Mouse (Mus musculus) hindbrain, postnatal 0 days (tissue): ENCODE results near the gene Rpl36a-ps1. TPM values are rescaled to one million over a fixed set of nuclear protein-coding genes. Genes with fewer than 3 reads are reported as not detected.
"Not testable (repeated sequence)": the region's sequence is repeated elsewhere in the genome, so short reads cannot be mapped to it uniquely, and the experiment has no call there.

Experiments used
- ATAC-seq: fragments of 200-750 bp; cut with Nextera tagmentation; 2 replicates; pipeline ENCODE4 v1.8.0; 2017; ENCODE audit warnings: mild to moderate bottlenecking, moderate TSS enrichment, moderate library complexity
- DNase-seq: peaks from one replicate; pipeline ENCODE4 v3.0.0-alpha.2; 2015; ENCODE audit warnings: low spot score
- H3K27ac ChIP-seq: fragments of 300-500 bp; sonication (generic); 2 replicates; pipeline ENCODE4 v1.5.1; 2014; ENCODE audit warnings: mild to moderate bottlenecking
- H3K27me3 ChIP-seq: fragments of 300-500 bp; sonication (generic); 2 replicates; pipeline ENCODE4 v1.6.1; 2014; ENCODE audit warnings: low read length, mixed read lengths; ENCODE audit not compliant: insufficient read depth
- H3K36me3 ChIP-seq: fragments of 300-500 bp; sonication (generic); 2 replicates; pipeline ENCODE4 v1.6.1; 2014; ENCODE audit warnings: low read length, mixed read lengths; ENCODE audit not compliant: insufficient read depth
- H3K4me1 ChIP-seq: fragments of 300-500 bp; sonication (generic); 2 replicates; pipeline ENCODE4 v1.6.1; 2014; ENCODE audit warnings: antibody characterized with exemption, low read length, mixed read lengths; ENCODE audit not compliant: insufficient read depth
- H3K4me2 ChIP-seq: fragments of 300-500 bp; sonication (generic); 2 replicates; pipeline ENCODE4 v1.6.1; 2014; ENCODE audit warnings: low read depth, mild to moderate bottlenecking, low read length, moderate library complexity, mixed read lengths
- H3K4me3 ChIP-seq: fragments of 300-500 bp; sonication (generic); 2 replicates; pipeline ENCODE4 v1.5.1; 2014; ENCODE audit warnings: low read length
- H3K9ac ChIP-seq: fragments of 300-500 bp; sonication (generic); replicated peaks from 2 replicates; pipeline ENCODE4 v1.6.1; 2014; ENCODE audit warnings: mild to moderate bottlenecking, low read length, moderate library complexity, mixed read lengths
- H3K9me3 ChIP-seq: fragments of 300-500 bp; sonication (generic); 2 replicates; pipeline ENCODE4 v1.6.1; 2016; ENCODE audit warnings: low read length, mixed read lengths
- CTCF ChIP-seq: IDR thresholded peaks from 2 replicates; pipeline ENCODE4 v1.5.1; 2016; ENCODE audit warnings: antibody characterized with exemption, control low read depth, low read depth
- WGBS: fragments of 180-500 bp; shearing (Covaris S2); extraction: QIAGEN DNeasy Blood & Tissue Kit; methylation state at CpG from one replicate; pipeline ENCODE4 v1.1.7; 2014; 5-methylcytosine and 5-hydroxymethylcytosine counted together
- polyA plus RNA-seq: library from polyadenylated mRNA; unstranded; fragments of >200 nt; fragmentation: Nextera tagmentation; extraction: Ambion mirVana; gene quantifications from 2 replicates; pipeline ENCODE4 v1.2.1, GENCODE M21; 2015
- total RNA-seq: library from RNA; depleted of rRNA; stranded (reverse); fragments of >200 nt; gene quantifications from 2 replicates; pipeline ENCODE4 v1.2.3, GENCODE M21; 2014; rRNA removed

Gene Rpl36a-ps1
- total RNA-seq (not detected in 2 replicates), polyA plus RNA-seq (not detected in 2 replicates)

DNA sequence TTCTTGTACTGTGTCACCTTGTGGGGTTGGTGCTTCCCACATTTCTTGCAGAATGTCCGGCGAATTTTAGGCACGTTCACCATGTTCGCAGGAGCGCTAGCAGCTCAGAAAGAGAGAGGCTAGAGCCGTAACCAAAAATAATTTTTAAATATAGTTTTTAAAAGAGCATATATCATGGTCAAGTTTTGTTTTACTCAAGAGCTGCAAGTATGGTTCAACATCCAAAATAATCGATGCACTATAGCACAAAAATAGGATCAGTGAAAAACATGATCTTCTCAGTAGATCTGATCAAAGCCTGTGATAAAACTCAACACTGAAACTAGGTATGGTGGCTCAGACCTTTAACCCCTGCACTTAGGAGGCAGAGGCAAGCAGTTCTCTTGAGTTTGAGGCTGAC is at the start of gene Rpl36a-ps1:
Rpl36a-ps1 (minus strand) TSS at position 101 of the 400 bp plus-strand sequence.
- ATAC-seq (no peak), DNase-seq (no peak)
- Histone ChIP-seq H3K27me3 (no peaks in the 10 kb centered on the region), H3K4me2 (no peak within 1 kb of the TSS), H3K9me3 (peaks cover 6% of the 10 kb centered on the region; the same call in 1 of the 2 replicates), H3K9ac (no peak within 1 kb of the TSS), H3K4me3 (no peak within 1 kb of the TSS), H3K4me1 (no peaks in the 10 kb centered on the region), H3K36me3 (no peaks in the 10 kb centered on the region), H3K27ac (no peak within 1 kb of the TSS)
- 93% methylated on average over 7 of the region's 7 CpGs for WGBS
- no peak for TF ChIP-seq CTCF

DNA sequence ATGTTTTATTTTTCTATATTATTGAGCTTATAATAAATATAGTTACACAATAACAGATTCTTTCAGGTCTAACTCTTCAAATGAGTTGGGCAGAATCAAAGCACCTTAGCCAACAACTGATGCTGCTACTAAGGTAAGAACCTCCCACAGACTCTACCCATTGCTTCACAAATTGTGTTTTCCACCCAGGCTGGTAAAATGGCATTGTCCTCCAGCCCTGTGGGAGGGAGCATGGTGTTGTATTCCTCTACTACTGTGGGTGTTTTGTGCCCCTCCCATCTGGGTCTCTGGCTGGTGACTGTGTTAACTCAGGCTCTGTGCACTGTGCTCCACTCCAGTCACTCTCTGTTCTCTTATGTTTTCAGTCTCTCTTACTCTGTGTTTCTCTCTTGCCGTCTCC is 49.4 kb upstream of the Rpl36a-ps1 start:
- WGBS, result 61% methylated on average over 1 of the region's 1 CpGs

DNA sequence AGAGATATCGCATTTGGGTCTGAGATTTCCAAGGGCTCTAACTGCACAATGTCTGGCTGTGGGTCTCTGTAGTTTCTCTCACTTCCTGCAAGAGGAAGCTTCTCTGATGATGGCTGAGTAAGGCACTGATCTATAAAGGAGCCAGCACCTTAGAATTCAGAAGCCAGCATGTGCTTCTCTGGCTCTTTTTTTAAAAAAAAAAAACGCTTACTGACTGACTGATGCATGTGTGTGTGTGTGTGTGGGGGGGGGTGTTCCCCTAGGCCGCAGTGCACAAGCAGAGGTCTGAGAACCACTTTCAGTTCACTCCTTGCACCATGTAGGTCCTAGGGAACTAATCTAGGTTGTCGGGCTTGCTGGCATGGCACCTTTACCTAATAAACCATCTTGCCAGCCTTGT is 47.3 kb upstream of the Rpl36a-ps1 start:
- Histone ChIP-seq H3K4me3 (no peak overlapping the region), H3K4me2 (no peak overlapping the region), H3K9me3 (no peaks in the 10 kb centered on the region), H3K27me3 (no peaks in the 10 kb centered on the region), H3K36me3 (peaks cover 4% of the 10 kb centered on the region; the same call in 1 of the 2 replicates), H3K27ac (no peak overlapping the region), H3K4me1 (peaks cover 15% of the 10 kb centered on the region), H3K9ac (no peak overlapping the region)
- ATAC-seq, result no peak
- DNase-seq, result no peak
- no peak for TF ChIP-seq CTCF
- 78% methylated on average over 4 of the region's 4 CpGs for WGBS

More for the DNA sequence above, 49.4 kb upstream of the Rpl36a-ps1 start:
- no peak for TF ChIP-seq CTCF
- peak overlapping the region; percentile 81 for H3K4me2 ChIP-seq
- no peak overlapping the region for H3K4me3 ChIP-seq
- peaks cover 15% of the 10 kb centered on the region for H3K4me1 ChIP-seq
- H3K9ac ChIP-seq, result no peak overlapping the region
- no peaks in the 10 kb centered on the region for H3K36me3 ChIP-seq
- no peaks in the 10 kb centered on the region for H3K9me3 ChIP-seq
- no peak overlapping the region for H3K27ac ChIP-seq
- DNase-seq (no peak), ATAC-seq (no peak)
- H3K27me3 ChIP-seq, result no peaks in the 10 kb centered on the region

DNA sequence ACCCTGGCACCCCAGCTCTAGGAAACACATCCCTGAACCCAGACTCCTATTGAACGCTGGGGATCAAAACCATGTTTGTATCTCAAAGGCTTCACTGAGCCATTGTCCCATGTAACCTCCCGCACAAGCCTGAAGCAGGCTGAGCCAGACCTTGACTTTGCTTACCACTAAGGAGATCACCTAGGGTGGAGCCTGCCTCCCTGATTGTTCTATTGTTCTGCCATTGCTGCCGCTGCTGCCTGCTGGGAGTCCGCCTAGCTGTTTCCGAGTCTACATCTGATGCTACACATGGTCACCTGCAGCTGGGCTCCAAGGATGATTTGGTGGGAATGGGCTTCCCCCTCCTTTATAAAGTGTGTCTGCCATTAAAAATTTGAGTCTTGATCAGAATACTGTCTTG is 45.2 kb upstream of the Rpl36a-ps1 start:
- H3K27ac ChIP-seq, H3K27me3 ChIP-seq, ATAC-seq, H3K36me3 ChIP-seq, H3K9me3 ChIP-seq, H3K9ac ChIP-seq, H3K4me2 ChIP-seq, H3K4me3 ChIP-seq, H3K4me1 ChIP-seq, DNase-seq: not testable (repeated sequence)
- 47% methylated on average over 5 of the region's 5 CpGs for WGBS

DNA sequence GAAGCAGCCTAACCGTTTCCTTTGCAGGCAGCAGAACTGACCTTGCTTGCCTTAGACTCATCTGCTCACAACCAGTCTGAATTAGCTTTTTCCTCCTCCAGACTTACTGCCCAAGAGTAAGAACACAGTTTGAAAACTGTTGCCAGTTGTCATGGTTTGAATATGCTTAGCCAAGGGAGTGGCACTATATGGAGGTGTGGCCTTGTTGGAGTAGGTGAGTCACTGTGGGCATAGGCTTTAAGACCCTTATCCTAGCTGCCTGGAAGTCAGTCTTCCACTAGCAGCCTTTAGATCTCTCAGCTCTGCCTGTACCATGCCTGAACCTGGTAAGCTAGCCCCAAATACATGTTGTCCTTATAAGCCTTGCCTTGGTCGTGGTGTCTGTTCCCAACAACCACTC is 43.6 kb upstream of the Rpl36a-ps1 start:
- Histone ChIP-seq H3K4me1 (no peaks in the 10 kb centered on the region), H3K36me3 (peaks cover 8% of the 10 kb centered on the region; the same call in 1 of the 2 replicates), H3K27me3 (no peaks in the 10 kb centered on the region), H3K27ac (no peak overlapping the region), H3K9me3 (no peaks in the 10 kb centered on the region), H3K9ac (no peak overlapping the region), H3K4me2 (no peak overlapping the region), H3K4me3 (no peak overlapping the region)
- TF ChIP-seq CTCF, result no peak
- ATAC-seq, result no peak
- DNase-seq, result no peak
- WGBS, result 86% methylated on average over 2 of the region's 2 CpGs

DNA sequence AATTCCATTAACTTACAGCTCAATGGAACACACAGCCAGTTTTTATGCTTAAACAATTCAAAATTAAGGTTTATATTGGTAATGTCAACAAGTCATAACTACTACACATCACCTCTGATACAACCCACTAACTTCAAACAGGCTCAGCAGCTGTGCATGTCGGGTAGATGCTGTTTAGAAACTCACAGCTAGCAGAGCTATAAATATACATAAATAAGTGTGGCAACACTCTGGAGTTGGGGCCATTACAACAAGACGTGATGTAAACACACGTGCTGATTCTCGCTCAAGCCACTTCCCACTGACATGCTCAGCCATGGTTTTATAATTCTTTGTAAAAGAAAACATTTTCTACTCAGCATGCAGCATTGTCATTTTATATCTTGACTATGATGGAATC is 41.9 kb upstream of the Rpl36a-ps1 start:
- no peak overlapping the region for H3K9ac ChIP-seq
- no peaks in the 10 kb centered on the region for H3K9me3 ChIP-seq
- 81% methylated on average over 4 of the region's 4 CpGs for WGBS
- H3K4me3 ChIP-seq, result no peak overlapping the region
- no peak for TF ChIP-seq CTCF
- H3K4me2 ChIP-seq, result no peak overlapping the region
- H3K27me3 ChIP-seq, result no peaks in the 10 kb centered on the region
- no peaks in the 10 kb centered on the region for H3K4me1 ChIP-seq
- H3K36me3 ChIP-seq, result peaks cover 8% of the 10 kb centered on the region; the same call in 1 of the 2 replicates
- ATAC-seq (no peak), DNase-seq (no peak)
- no peak overlapping the region for H3K27ac ChIP-seq

DNA sequence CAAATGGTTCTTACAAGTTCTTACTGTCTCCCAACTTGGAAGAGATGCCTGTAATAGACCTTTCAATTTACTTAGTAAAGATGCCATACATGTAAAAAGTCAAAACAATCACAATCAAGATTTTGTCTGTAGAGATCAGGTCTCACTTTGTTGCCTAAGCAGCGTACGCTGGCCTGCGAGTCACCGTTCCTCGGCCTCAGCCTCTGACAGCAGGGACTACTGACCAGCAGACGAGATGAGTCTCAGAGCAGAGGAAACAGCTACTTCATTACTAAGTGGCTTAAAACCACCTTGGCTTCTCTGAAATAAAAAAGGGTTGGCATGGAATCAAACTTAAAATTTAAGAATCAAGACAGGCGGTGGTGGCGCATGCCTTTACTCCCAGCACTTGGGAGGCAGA is 40.7 kb upstream of the Rpl36a-ps1 start:
- WGBS, result 92% methylated on average over 8 of the region's 8 CpGs

More for the DNA sequence above, 40.7 kb upstream of the Rpl36a-ps1 start:
- not testable (repeated sequence) for H3K27me3 ChIP-seq, H3K4me2 ChIP-seq, H3K9ac ChIP-seq, DNase-seq, H3K4me1 ChIP-seq, H3K4me3 ChIP-seq, H3K9me3 ChIP-seq, ATAC-seq, H3K36me3 ChIP-seq, H3K27ac ChIP-seq
